Mouse (Mus musculus) erythroblast, adult 5-6 weeks (primary cell): Measurements from ENCODE around the gene Nat8. TPM values are rescaled to one million over a fixed set of nuclear protein-coding genes. Genes with fewer than 3 reads are reported as not detected.
"Not testable (repeated sequence)": the region's sequence is repeated elsewhere in the genome, so short reads cannot be mapped to it uniquely, and the experiment has no call there.

Experiments used
- ATAC-seq: replicated peaks from 2 replicates; pipeline ENCODE4 v1.8.0; 2016; ENCODE audit warnings: moderate number of reproducible peaks, mild to moderate bottlenecking, moderate TSS enrichment, inconsistent platforms; ENCODE audit not compliant: poor library complexity, low FRiP score, severe bottlenecking
- total RNA-seq, 2 experiments: library from RNA; stranded (forward) in 1 of 2; stranded (reverse) in 1 of 2; fragments of 150-400 nt in 1 of 2; fragments of 200-764, 138-1000 nt in 1 of 2; gene quantifications; 2 replicates each; pipeline versions ENCODE4 v1.2.3 to v1.2.4; 2015 to 2017; ENCODE audit warnings: low replicate concordance in 2 of 2

The Nat8 gene
- not detected in 2 replicates for total RNA-seq (2015; ENCODE audit: low replicate concordance)
- total RNA-seq (2017; ENCODE audit: low replicate concordance), result not detected in 2 replicates

DNA sequence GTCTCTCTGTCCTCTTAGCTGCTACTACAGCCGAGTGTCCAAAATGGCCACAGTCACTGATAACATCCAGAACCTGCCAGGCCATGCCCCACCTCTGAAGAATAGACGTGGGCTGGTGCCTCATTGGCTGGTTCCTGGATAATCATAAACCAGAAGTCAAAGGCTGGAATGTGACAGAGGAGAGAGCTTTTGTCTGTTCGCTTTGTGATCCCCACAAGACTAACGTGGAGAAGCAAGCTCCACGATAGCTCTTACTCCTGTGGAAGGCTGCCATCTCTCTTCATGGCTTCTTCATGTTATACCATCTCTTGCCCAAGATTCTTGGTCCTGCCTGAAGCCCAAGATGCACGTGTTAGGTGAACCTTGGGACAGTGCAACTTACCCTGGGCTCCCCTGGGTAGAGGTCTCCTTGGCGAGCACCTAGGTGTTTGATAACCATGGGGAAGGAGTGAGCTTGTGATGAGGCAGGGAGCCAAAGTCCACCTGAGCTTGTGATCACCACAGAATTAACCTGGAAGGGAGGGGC, at the start of gene Nat8:
Gene Nat8 (minus strand): TSS at position 287 of the 526 bp plus-strand sequence.
- no peak for ATAC-seq

DNA sequence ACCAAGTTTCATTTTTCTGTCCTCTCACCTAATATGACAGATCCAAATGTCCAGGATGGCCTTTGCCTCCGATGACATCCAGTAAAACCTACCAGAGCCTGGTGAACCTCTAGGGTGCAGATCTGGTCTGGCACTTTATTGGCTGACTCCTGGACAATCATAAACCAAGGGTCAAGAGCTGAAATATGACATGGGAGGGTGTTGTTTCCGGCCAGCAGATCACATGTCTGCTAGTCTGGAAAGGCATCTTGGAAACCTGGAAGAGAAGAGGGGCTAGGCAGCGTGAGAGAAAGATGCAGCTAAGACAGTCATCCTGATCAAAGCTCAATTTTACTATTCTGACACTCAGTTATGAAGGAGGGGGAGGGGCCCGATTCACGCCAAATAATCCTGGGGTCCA, 37.1 kb upstream of the Nat8 start, which contains the start of gene Nat8f2:
Gene Nat8f2 (minus strand): TSS at position 153 of the 400 bp plus-strand sequence.
- ATAC-seq, result not testable (repeated sequence)

DNA sequence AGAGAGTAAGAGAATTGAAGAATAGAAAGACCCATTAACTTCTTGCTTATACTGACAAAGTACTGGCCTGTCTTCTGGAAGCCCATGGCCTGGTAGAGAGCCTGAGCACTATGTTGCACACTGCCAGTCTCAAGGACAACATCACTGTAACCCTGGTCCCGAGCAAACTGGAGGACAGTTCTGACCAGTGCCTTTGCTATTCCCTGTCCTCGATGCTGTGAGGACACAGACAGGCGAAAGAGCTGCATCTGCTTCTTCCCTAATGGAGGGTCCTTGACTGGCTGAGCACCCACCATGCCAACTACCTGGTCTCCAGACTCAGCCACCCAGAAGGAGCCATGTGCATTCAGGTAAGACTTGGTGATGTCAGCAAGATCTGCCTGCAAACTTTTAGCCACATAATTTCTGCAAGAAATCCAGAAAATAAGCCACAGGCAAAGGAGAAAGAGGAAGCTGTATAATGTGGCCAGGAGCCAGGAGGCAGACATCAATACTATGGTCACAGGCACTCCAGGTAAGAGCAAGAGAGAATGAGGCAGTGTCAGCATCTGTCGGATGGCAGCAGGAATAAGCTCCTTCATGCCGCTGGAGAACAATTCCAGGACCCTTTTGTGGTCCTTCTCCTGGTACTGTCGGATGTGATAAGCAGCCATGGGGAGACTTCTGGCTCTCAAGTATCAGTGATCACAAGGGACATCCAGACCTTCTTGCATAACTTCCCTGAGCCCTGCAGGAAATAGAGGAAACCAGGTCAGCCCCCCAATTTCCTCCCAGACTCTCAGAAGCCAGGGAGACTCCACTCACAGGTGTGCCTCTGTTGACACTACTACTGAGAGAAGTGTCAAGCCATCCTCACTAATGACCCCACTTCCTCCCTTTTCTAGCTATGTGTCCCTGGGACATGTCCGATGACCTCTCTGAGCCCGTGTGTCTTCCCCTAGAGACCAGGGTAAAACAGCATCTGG, 36.1 kb upstream of the Nat8 start:
- ATAC-seq, result no peak

DNA sequence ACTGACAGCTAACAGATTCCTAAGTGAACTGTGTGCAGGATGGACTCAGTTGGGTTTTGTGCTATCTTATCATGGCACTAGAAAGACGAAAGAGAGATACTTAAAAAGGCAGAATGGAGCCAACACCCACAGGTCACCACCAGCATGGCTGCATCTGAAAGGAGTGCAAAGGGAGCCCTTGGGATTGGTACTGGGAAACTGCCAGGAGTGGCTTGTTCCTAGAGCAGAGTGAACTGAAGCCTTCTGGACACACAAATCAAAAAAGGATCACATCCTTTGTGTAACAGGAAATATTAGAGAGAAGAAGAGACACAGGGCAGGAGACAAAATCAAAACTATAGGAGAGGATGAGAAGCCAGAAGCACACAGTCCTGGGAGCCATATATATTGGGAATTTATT, 35.1 kb upstream of the Nat8 start:
- ATAC-seq, result not testable (repeated sequence)

DNA sequence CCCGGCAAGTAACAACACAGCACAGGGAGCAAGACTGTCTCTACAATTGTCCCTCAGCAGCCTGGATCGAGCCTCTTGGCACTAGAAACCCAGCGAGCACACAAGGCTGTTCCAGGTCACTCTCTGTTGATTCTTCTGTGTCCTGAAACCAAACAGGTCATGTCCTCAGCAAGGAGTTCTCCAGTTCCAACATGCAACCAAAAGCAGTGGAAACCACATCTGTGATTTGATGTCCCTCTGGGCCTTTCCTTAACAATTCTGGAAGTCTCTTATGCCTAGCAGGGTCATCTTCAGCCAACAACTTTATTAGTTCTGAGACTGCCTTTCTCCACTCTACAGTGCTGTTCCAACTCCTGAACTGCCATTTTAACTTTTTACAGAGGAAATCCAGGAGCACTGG, 34.3 kb upstream of the Nat8 start:
- not testable (repeated sequence) for ATAC-seq

DNA sequence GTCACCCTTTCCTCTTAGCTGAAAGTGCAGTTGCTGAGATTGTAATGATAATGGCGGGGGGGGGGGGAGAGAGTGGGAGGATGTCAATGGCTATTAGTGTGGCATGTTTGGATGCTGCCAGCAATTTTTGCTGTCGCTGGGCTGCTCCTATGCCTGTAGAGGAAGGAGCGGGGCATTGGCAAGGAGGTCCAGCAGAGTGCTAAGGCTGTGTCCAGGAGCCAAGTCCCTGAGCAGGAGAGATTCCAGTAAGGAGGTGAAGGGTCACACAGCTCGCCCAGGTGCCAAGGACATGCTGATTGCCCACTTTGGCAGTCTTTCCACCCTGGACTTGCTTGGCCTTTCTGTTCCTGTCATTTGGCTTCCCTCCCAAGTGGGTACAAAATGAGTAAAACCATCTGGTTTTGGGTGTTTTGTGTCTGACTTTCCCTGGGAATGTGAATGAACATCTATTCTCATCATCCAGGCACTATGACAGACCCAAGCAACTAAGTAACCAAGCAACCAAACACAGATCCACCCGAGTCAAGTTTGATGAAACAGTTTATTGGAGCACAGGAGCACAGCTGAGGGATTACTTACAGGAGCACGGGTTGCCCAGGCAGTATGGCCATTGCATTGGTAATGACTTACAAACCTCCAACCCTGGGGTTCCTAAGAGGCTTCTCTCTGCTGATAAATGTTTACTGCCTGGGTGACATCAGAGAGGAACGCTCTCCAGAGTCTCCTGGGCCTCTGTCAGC, 33.2 kb upstream of the Nat8 start:
- not testable (repeated sequence) for ATAC-seq

DNA sequence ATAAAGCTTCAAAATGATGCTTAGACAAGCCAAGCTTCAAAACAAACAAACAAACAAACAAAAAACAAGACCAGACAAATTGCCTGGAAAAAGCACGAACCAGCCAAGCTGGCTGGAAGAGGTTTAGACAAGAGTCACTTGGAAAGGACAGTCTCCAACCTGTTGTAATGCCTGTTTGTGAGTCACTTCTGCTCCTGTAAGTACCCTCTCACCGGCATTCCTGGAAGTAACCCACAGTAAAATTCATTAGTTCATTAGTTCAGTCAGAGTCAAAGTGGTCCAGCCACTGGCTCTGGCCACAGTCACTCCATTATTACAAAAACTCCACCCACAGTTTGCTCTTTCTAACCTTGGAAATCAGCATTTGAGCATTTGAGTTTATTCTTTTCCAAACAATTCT, 32.0 kb upstream of the Nat8 start:
- ATAC-seq, result no peak

DNA sequence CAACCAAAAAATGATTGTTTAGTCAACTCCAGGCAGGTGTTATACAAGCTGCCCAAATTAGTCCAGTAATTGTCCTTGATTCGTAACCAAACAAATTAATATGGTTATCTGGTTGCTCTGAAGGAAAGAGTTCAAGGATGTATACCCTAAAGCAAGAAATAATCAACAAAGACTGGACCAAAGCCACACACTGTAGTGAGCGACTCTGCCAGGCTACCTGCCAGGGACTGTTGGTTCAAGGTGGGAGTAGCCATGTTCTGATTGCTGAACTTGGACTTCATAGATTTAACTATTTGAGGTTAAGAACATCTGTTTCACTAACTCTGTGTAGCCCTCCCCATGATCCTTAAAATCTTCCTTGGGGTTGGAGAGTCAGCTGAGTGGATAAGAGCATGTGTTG, 31.3 kb upstream of the Nat8 start:
- ATAC-seq, result no peak

DNA sequence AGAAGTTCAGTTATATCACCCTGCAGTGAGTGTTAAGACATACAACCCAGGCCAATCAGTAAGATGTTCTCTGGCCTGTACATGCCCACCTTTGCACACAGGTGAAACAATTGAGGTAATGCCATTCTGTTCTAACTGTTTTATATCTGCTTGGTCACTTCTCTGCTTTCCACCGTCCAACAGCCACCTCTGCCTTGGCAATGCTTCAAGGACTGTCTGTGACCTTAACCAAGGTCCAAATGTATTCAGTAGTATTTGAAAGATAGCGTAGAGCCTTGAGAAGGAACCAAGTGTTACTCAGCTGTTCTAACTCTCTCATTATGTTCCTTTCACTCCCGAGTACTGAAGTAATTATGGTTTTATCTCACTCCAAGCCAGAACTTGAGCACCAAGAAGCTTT, 30.7 kb upstream of the Nat8 start:
- ATAC-seq, result no peak

DNA sequence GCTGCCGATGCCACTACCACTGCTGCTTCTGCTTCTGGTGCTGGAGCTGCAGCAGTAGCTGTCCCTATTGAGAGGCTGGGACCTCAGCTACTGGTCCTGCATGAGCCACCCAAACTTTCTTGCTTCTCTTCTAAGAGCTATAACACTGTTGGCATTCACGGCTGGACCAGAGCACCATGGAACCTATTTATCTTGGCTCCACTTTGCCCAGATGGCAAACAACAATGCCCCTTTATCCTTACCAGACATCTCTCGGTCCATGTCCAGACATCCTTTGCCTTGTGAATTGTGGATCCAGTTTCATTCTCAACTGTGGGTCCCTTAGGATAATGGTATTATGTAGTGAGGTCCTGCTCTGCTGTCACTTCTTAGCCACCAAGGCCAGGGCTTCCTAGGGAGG, 29.4 kb upstream of the Nat8 start:
- no peak for ATAC-seq

DNA sequence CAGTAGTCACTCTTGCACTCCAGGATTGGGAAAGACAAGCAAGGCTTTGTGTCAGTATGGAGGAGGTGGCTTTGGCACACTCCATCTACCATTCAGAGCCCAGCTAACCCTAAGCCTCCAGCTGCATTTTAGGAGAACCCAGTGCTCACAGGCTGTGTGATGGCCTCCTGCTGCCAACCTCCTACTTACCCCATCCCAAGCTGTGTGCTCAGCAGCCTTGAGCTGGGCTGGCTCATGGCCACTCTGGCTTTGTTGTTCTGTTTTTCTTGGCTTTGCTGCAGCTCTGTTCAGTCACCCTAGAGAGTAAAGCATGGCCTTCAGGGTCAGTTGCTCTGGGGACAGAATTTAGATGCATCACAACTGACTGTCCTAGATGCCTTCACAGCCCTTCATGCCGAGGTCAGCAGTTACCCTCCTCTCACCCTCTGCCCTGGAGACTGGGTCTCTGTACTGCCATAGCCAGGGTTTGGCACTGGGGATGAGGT, 24.4 kb upstream of the Nat8 start:
- no peak for ATAC-seq

DNA sequence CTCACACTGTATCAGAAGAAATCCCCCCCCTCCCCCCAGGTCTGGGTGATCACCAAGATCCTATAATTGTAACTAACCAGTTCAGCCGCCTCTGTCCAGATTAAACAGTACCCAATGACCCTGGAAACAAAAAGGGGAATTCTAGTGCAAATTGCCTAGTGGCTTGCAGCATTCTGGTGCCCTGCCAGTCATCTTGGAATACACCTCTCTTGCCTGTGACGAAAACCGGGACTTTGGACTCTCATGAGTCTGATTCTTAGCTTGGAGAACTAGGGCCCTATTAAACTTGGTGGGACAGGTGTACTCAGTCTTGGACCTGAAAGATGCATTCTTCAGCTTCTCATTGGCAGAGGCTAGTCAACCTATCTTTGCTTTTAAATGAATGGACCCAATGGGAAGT, 21.6 kb upstream of the Nat8 start:
- ATAC-seq, result no peak

DNA sequence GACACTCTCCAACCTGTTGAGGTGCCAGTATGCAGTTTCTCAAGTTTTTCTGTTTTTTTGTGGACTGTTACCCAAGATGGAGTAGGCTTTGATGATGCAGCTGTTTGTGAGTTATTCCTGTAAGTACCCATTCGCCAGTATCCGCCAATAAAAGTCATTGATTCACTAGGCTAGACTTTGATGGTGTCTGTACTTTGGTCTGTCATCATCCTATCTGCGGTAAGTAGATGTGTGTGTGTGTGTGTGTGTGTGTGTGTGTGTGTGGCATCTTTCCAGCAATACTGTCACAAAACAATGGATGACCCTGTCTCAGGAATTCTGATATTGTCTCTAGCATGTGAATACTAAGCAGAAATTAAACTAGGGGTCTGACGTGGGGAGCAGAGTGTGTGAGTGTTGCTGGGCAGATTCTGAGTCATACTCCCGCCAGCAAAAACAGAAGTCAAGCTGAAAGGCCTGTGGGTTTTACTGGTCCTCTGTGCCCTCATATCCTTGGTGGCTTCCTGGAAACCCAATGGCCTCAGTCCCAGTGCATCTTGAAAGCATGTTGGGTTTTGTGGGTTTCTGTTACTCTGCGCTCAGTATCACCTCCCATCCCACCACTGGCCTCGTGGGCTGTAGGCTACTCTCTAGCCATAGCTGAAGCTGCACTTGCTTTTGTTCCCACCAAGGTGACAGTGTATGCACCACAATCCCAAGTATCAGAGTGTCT, 19.3 kb upstream of the Nat8 start:
- no peak for ATAC-seq

DNA sequence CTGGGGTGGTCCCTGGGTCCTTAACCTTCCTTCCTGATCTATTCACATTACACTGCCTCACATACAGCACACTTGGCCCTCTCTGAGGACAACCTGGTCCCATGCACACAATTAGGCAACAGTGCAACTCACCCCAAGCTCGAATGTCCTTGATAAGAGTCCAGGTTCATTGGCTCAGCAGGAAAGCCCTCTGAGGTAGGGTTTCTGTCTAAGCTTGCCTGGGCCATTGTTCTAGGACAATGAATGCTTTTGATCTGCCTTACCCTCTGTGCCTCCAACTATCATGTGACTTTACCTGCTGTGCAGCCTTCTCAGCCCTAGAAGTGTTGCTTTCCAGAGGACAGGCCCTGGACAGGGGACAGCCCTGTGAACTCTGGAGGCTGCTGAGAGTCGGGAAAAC, 17.4 kb upstream of the Nat8 start:
- ATAC-seq, result no peak

DNA sequence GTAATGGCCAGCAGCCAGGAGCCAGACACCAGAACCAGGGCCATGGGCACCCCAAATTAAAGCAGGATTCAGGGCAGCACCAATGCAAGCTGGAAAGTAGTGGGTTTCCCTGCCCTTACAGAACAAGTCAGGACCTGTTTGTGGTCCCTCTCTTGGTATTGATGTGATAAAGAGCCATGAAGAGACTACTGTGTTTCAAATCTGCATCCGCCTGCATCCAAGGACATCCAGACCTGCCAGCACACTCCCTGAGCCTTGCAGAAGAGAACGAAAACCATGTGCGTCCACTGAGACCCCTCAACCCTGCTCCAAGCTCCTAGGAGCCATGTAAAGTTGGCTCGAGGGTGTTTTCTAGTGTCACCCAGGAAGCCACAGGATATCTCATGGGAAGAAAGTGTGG, 16.3 kb upstream of the Nat8 start:
- ATAC-seq, result no peak

DNA sequence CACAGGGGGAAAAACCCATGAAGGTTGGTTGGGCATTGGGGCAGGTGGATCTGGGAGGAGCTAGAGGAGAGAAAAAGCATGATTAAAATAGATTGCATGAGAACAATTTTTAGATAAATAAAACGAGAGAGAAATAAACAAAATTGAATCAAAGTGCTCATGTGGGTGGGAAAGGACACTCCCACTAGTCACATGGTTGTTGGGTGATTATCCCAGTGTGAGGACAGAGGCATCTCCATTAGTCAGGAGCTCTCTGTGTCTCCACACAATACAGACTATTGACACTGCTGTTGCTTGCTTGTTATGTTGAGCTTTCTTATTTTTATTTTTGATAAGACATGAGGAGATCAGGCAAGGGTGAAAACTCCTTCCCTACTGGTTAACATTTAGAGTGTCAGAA, 15.0 kb upstream of the Nat8 start:
- no peak for ATAC-seq

DNA sequence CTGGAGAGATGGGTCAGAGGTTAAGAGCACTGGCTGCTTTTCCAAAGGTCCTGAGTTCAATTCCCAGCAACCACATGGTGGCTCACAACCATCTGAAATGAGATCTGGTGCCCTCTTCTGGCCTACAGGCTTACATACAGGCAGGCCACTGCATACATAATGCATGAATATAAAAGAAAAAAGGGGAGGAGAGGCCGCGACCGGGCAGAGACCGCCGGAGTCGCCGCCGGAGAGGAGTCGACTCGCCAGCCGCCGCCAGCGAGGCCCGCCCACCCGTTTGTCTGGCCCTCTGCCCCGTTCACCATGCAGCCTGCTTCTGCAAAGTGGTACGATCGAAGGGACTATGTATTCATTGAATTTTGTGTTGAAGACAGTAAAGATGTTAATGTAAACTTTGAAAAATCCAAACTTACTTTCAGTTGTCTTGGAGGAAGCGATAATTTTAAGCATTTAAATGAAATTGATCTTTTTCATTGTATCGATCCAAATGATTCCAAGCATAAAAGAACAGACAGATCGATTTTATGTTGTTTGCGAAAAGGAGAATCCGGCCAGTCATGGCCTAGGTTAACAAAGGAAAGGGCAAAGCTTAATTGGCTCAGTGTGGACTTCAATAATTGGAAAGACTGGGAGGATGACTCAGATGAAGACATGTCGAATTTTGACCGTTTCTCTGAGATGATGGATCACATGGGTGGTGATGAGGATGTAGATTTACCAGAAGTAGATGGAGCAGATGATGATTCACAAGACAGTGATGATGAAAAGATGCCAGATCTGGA, 12.0 kb upstream of the Nat8 start:
- peak; percentile 86 for ATAC-seq

DNA sequence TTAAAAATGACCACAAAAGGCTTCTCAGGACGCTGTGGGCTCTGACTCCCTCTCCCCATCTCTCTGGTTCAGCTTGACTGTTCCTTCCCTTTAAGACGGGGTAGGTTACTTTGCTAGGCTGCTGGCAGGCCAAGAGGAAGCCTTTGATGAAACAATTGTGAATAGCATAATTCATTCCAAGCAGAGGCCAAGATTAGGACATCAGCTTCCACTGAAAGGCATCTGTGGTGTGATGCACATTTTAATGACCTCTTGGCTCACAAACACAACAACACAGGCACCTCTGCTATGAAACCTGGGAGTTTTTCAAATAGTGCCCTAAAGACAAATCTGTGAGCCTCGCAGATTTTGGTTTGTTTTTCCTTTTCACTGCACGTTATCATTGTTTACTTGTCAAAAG, 8.1 kb upstream of the Nat8 start:
- no peak for ATAC-seq

DNA sequence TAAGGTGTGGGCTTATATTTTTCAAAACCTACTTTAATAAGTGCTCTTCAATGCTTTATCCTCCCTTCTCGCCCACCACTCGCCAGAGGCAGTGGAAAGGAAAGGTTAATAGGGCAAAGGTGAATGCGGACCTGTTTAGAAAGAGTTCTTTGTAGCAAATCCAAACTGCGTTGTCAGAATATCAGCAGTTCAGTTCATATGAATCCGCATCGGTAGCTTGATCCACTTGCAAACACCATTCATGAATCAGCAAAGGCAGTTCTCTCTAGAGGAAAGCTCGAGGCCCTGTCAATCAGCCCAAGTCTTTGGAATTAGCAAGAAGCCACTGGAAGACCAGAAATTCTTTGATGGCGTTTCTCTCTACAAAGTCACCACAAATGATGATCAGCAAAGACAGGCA, 6.8 kb upstream of the Nat8 start:
- no peak for ATAC-seq
